Mouse (Mus musculus) liver, embryonic 13.5 days (tissue): Measurements from ENCODE around the gene Tcl1b4. TPM values are rescaled to one million over a fixed set of nuclear protein-coding genes. Genes with fewer than 3 reads are reported as not detected.

Experiments used
- ATAC-seq: fragments of 200-750 bp; cut with Nextera tagmentation; 2 replicates; pipeline ENCODE4 v1.8.0; 2017; ENCODE audit warnings: low read depth, mild to moderate bottlenecking, moderate number of reproducible peaks, moderate library complexity
- DNase-seq: peaks from one replicate; pipeline ENCODE4 v3.0.0; 2022
- H3K27ac ChIP-seq: fragments of 300-500 bp; sonication (generic); 2 replicates; pipeline ENCODE4 v1.5.1; 2015; ENCODE audit warnings: moderate library complexity, mild to moderate bottlenecking, inconsistent platforms
- H3K27me3 ChIP-seq: fragments of 300-500 bp; sonication (generic); 2 replicates; pipeline ENCODE4 v1.6.1; 2015; ENCODE audit warnings: mild to moderate bottlenecking, inconsistent platforms
- H3K36me3 ChIP-seq: fragments of 300-500 bp; sonication (generic); 2 replicates; pipeline ENCODE4 v1.6.1; 2015; ENCODE audit warnings: mild to moderate bottlenecking, inconsistent platforms
- H3K4me1 ChIP-seq: fragments of 300-500 bp; sonication (generic); replicated peaks from 2 replicates; pipeline ENCODE4 v1.6.1; 2015; ENCODE audit warnings: inconsistent platforms
- H3K4me2 ChIP-seq: fragments of 300-500 bp; sonication (generic); 2 replicates; pipeline ENCODE4 v1.6.1; 2015; ENCODE audit warnings: inconsistent platforms, mild to moderate bottlenecking, moderate library complexity
- H3K4me3 ChIP-seq: fragments of 300-500 bp; sonication (generic); replicated peaks from 2 replicates; pipeline ENCODE4 v1.5.1; 2015; ENCODE audit warnings: mild to moderate bottlenecking, inconsistent platforms
- H3K9ac ChIP-seq: fragments of 300-500 bp; sonication (generic); 2 replicates; pipeline ENCODE4 v1.6.1; 2015; ENCODE audit warnings: mild to moderate bottlenecking, inconsistent platforms
- H3K9me3 ChIP-seq: fragments of 300-500 bp; sonication (generic); replicated peaks from 2 replicates; pipeline ENCODE4 v1.6.1; 2016; ENCODE audit warnings: inconsistent platforms
- WGBS: fragments of 180-500 bp; shearing (Covaris S2); methylation state at CpG from one replicate; pipeline ENCODE4 v1.1.7; 2015; ENCODE audit not compliant: insufficient replicate concordance; 5-methylcytosine and 5-hydroxymethylcytosine counted together
- polyA plus RNA-seq: library from polyadenylated mRNA; unstranded; fragments of >200 nt; fragmentation: Nextera tagmentation; extraction: Ambion mirVana; gene quantifications from 2 replicates; pipeline ENCODE4 v1.2.1, GENCODE M21; 2015

Tcl1b4 gene
- polyA plus RNA-seq, 1 experiment from 2014 or later: not detected

GRCm38 (mm10) chr12:105248763-105249233, 47.0 kb downstream of the Tcl1b4 start:
- H3K4me1 ChIP-seq: peaks cover 3% of the 10 kb centered on the region; the same call in 1 of the 2 replicates
- H3K9me3 ChIP-seq: no peaks in the 10 kb centered on the region
- no peak overlapping the region for H3K27ac ChIP-seq
- 11% methylated on average over 9 of the region's 9 CpGs for WGBS
- no peak overlapping the region for H3K9ac ChIP-seq
- no peak overlapping the region for H3K4me3 ChIP-seq
- 0 out of 2 replicates have a peak overlapping the region, but pooled peaks have one; percentile 8 for H3K4me2 ChIP-seq
- ATAC-seq (no peak), DNase-seq (no peak)
- no peaks in the 10 kb centered on the region for H3K27me3 ChIP-seq
- H3K36me3 ChIP-seq: no peaks in the 10 kb centered on the region

- Histone ChIP-seq H3K27me3 (no peaks in the 10 kb centered on the region), H3K4me3 (no peak overlapping the region), H3K36me3 (no peaks in the 10 kb centered on the region), H3K4me2 (no peak overlapping the region), H3K9me3 (0 out of 2 replicates have a peak, but pooled peaks cover 3% of the 10 kb centered on the region), H3K9ac (no peak overlapping the region), H3K4me1 (peaks cover 2% of the 10 kb centered on the region; the same call in 1 of the 2 replicates), H3K27ac (no peak overlapping the region)
- no peak for ATAC-seq
- DNase-seq: no peak
- WGBS: 73% methylated on average over 3 of the region's 3 CpGs
These were observed 52.0 kb downstream of the Tcl1b4 start for GRCm38 (mm10) chr12:105253796-105254195.

Other genes starting within 250 kb of the Tcl1b4 start
- gene Syne3, start 192.1 kb upstream of the Tcl1b4 start, polyA plus RNA-seq: 2.0 TPM in 2 replicates
- gene Glrx5, start 169.3 kb upstream of the Tcl1b4 start, polyA plus RNA-seq: 591 and 653 TPM in 2 replicates
- gene Tcl1b2, start 55.9 kb upstream of the Tcl1b4 start, polyA plus RNA-seq: not detected in 2 replicates
- gene Tcl1b1, start 42.3 kb upstream of the Tcl1b4 start, polyA plus RNA-seq: not detected in 2 replicates
- gene Tcl1b5, start 25.6 kb upstream of the Tcl1b4 start, polyA plus RNA-seq: not detected in 2 replicates
- gene Tcl1b3, start 10.9 kb upstream of the Tcl1b4 start, polyA plus RNA-seq: not detected in 2 replicates
- gene Tcl1, start 20.8 kb downstream of the Tcl1b4 start, polyA plus RNA-seq: not detected in 2 replicates
- 0.05 TPM in 1 of 2 replicates, not detected in the other for gene Tunar, start 131.9 kb downstream of the Tcl1b4 start, polyA plus RNA-seq